In the genomic region with DNA sequence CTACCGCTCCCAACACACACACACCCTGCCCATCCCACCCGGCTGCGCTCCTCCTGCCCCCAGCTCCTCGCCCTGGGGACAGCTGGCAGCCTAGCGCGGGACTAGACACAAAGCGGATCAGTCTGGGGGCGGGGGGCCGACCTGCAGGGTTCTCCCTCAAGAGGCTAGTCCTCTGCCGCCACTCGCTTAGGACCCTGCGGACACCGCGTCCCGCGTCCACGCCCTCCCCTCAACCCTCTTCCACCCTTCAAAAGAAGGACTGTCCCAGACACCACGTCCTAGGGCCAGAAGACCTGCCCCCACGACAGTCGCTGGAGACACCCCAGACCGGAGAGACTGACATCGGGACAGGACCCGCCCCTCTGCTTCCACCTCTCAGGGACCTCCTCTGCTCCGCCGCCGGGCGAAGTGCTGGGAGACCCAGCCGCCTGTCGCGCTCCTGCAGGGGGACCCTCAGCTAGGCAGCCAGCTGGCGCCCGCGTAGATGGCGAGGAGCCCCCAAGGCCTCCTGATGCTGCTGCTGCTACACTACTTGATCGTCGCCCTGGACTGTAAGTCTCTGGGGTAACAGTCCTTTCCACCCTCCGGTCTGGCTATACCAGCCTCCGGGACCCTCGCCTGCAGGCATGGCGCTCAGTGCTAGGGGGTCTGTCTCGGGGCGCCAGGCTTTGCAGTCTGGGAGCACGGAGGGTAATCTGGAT, we compare ENCODE assay signal across 8 mouse cellular contexts. TPM values are rescaled to one million over a fixed set of nuclear protein-coding genes. Genes with fewer than 3 reads are reported as not detected.
DNase-seq lines count a peak whose midpoint lies in the region; ATAC-seq and TF ChIP-seq lines count a peak whose summit lies in the region.

A gene (plus strand): TSS at position 121 of the 701 bp plus-strand sequence.

- peaks cover 4% of the 10 kb centered on the region; the same call in 1 of the 2 replicates for H3K4me1 ChIP-seq in hindbrain, embryonic 16.5 days (ENCODE audit: control insufficient read depth, insufficient read depth, low read depth, low read length)

- peak; percentile 70 for ATAC-seq in common myeloid progenitor, adult 5-6 weeks (replicated peaks; ENCODE audit: low read depth, poor library complexity, severe bottlenecking)
- ATAC-seq in hindbrain, embryonic 16.5 days, result peak; percentile 94

- H3K36me3 ChIP-seq in hindbrain, embryonic 16.5 days (ENCODE audit: control insufficient read depth, insufficient read depth, low read length), result no peaks in the 10 kb centered on the region

- peak within 1 kb of the TSS; percentile 93 for H3K27ac ChIP-seq in hindbrain, embryonic 16.5 days (ENCODE audit: low read depth, low read length)
- peak within 1 kb of the TSS; percentile 84 for H3K27ac ChIP-seq in left cerebral cortex, adult 2 months

- TF ChIP-seq CTCF in left cerebral cortex, adult 2 months (IDR thresholded peaks at IDR 0.05), result no peak; the same call in 1 of the 2 replicates

- intact Hi-C loops in left cerebral cortex, adult 2 months (cut with DNase I), result loop anchor here (2.0 kb wide), 1 partner anchor 43 kb away; no protein-coding TSS in a partner anchor

- H3K27me3 ChIP-seq in hindbrain, embryonic 16.5 days (replicated peaks; ENCODE audit: control insufficient read depth, insufficient read depth, low read length), result no peaks in the 10 kb centered on the region

- H3K9me3 ChIP-seq in hindbrain, embryonic 16.5 days (ENCODE audit: control insufficient read depth, low read length), result no peaks in the 10 kb centered on the region

- under 1% methylated on average over 40 of the region's 43 CpGs for WGBS in hindbrain, embryonic 16.5 days

- peak; percentile 41 to 52 for DNase-seq in adrenal gland, adult 18-20 months (ENCODE audit: low spot score in 2 of 2)
- peak; percentile 56 for DNase-seq in gastrocnemius, postnatal 10 days
- DNase-seq in left cerebral cortex, adult 2 months (ENCODE audit: extremely low spot score in 1 of 2, low spot score in 2 of 2), result peak; percentile 34 to 46
- peak; percentile 71 for DNase-seq in lung, postnatal 36 days
- peak; percentile 83 for DNase-seq in retina, embryonic 14.5 days (ENCODE audit: low spot score)
- peak; percentile 20 to 52 for DNase-seq in urinary bladder, postnatal 36 days (ENCODE audit: low spot score in 2 of 2)

- peak within 1 kb of the TSS; percentile 78 for H3K9ac ChIP-seq in hindbrain, embryonic 16.5 days (ENCODE audit: low read depth, low read length)

- peak within 1 kb of the TSS; percentile 99 for H3K4me2 ChIP-seq in hindbrain, embryonic 16.5 days (ENCODE audit: low read length)

- H3K4me3 ChIP-seq in hindbrain, embryonic 16.5 days (ENCODE audit: low read length), result peak within 1 kb of the TSS; percentile 77
- peak within 1 kb of the TSS; percentile 70 for H3K4me3 ChIP-seq in left cerebral cortex, adult 2 months

RNA-seq across cellular contexts. Expression of the gene that starts here (rescaled TPM):
- 10 to 100 TPM; 10.6 to 13.9 TPM for total RNA-seq in adrenal gland, adult 18-20 months (2021)
- total RNA-seq in common myeloid progenitor, adult 5-6 weeks (2017), result 0.37 TPM in 1 of 2 replicates, not detected in the other
- total RNA-seq in gastrocnemius, postnatal 10 days (2021), result 10 to 100 TPM; 24.3 to 25.4 TPM
- polyA plus RNA-seq in hindbrain, embryonic 16.5 days (2015; fragmentation: Nextera tagmentation; extraction: Ambion mirVana), result 22.2 and 25.7 TPM in 2 replicates
- total RNA-seq in left cerebral cortex, adult 2 months (2021), result 10 to 100 TPM; 21.0 to 27.4 TPM

Comparison
In these comparisons a context has a peak if more than half of its experiments do, and no peak if none do; other contexts are left out.
1. Peak in every context shown above with its lines: DNase-seq, ATAC-seq, H3K4me3 ChIP-seq and H3K27ac ChIP-seq.
2. Peak in ATAC-seq in common myeloid progenitor, adult 5-6 weeks; RNA of the gene not detected or under 1 TPM.